Mouse (Mus musculus) neutrophil, adult 5-6 weeks (primary cell): ENCODE measurements around the gene Abca4. TPM values are rescaled to one million over a fixed set of nuclear protein-coding genes. Genes with fewer than 3 reads are reported as not detected.

Source experiments
- ATAC-seq: fragments of 151-379, 151-347 bp; 2 replicates; pipeline ENCODE4 v1.8.0; 2017; ENCODE audit warnings: mild to moderate bottlenecking, moderate TSS enrichment; ENCODE audit not compliant: insufficient number of reproducible peaks, poor library complexity, low FRiP score, severe bottlenecking; ENCODE audit errors: extremely low read depth
- total RNA-seq: library from RNA; stranded (forward); fragments of 200-1000 nt; gene quantifications from 2 replicates; pipeline ENCODE4 v1.2.3, GENCODE M21; 2017

Gene Abca4
- total RNA-seq, 1 experiment from 2014 or later, result not detected

DNA sequence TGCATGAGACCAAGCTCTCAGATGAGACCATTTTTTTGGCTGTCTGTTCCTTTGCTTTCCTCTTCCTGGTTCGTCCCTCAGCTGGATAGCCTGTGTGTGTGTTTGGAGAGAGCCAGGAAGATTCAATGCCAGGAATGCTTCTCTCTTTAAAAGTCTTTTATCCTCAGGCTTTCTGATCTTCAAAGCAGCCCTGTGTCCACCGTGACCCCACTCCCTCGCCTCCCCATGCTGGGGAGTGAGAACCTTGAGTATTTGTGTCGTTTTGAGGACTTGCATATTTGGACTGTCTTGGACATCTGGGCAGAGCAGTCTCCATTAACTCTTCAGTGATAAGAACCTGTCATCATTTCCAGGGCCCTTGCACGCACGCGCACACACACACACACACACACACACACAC lies 57.8 kb downstream of the Abca4 start:
- no peak for ATAC-seq

DNA sequence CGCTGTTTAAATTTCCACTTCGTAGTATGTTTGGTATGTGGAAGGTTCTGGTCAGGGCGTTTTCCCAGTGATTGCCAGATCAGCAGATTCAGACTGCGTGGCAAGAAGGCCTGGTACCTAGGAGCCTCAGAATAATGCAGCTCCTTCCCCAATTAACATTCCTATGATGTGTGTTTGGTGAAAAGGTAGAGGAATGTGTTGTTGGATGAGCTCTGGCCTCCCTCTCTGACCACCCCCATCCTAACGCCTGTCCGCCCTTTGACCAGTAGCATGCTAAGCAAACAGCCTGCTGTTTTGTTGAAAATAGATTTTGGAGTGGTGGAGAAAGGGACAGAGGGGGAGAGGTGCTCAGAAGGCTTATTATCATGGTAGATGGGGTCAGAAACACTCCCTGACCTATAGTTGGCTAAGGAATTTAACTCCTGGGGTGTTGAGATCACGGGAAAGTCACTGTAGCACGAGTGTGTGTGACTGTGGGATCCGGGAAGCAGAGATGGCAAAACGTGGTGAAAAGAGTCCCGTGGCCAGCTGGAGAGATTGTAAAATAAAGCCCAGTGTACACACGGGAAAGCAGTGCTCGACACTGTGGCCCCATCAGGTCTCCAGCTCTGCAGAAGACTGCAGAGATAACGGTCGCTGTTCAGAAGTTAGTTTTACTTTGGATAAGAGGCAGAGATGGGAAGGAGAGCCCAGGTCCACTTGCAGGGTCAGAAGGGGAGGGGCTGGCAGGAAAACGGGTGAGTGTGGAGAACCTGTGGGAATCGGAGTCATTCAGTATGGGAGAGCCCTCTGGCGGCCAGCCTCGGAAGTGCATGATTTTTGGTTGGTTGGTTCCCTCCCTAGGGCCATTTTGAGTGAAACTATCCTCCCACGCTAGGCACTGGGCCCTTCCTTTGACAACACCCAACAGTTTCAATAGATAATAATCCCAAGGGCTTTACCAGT lies 59.9 kb downstream of the Abca4 start:
- ATAC-seq, result peak; percentile 37; the same call in 1 of the 2 replicates

DNA sequence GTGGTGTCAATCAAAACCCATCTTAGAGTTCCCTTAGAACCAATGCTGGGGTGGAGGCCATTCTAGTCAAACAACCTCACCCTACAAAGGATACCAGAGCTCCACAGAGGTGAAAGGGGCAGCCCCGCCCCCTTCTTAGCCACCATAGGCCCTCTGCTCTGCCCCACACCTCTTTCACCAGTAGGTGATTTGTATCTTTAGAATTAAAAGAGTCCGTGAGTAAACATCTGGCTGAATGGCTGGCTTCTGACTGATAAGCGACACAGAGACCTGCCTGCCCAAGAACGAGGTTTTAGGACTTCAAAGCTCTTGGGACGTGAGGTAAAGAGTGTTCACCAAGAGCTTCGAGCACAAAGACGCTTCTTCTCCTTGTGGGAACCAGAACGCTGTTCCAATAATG lies 62.7 kb downstream of the Abca4 start:
- no peak for ATAC-seq

DNA sequence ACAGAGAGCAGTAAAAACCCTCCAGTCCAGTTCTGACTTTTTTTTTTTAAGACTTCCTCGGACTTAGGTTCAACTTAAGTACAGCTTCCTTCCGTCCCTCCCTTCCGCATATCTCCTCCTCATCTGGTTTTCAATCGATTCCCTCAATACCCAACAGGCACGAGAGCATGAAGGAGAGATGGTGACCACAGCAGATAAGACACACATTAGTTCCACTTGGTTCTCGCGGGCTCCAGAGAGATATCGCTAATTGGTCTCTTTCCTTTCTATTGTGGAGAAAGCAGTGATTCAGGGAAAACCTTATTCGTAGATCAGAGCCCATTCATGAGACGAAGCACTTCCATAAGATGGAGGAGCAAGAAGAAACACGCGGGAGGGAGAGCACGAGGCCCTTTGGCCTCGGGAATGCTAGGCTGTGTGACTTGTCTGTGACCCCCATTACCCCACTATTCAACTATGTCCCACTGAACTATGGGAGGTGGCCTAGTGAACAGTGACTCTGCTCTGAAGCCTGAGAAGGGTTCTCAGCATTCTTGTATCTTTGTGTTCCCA lies 63.5 kb downstream of the Abca4 start:
- ATAC-seq, result no peak

DNA sequence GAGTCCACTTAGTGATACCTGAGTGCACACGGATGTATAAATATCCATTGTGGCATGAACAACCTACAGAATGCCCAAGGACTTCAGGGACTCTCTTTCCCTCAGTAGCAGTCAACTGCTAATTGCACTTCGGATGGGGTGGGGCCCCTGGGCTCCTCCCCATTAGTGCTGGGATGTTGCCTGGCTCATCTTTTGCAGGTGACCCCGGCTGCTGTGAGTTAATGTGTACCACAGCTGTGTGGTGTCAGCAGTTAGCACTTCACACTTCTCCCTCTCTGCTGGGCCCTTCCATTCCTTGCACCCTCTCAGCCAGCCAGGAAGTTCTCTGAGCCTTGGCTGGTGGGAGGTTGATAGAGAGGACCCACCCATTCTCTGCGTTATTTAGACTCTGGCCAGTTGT lies 65.2 kb downstream of the Abca4 start:
- no peak for ATAC-seq

DNA sequence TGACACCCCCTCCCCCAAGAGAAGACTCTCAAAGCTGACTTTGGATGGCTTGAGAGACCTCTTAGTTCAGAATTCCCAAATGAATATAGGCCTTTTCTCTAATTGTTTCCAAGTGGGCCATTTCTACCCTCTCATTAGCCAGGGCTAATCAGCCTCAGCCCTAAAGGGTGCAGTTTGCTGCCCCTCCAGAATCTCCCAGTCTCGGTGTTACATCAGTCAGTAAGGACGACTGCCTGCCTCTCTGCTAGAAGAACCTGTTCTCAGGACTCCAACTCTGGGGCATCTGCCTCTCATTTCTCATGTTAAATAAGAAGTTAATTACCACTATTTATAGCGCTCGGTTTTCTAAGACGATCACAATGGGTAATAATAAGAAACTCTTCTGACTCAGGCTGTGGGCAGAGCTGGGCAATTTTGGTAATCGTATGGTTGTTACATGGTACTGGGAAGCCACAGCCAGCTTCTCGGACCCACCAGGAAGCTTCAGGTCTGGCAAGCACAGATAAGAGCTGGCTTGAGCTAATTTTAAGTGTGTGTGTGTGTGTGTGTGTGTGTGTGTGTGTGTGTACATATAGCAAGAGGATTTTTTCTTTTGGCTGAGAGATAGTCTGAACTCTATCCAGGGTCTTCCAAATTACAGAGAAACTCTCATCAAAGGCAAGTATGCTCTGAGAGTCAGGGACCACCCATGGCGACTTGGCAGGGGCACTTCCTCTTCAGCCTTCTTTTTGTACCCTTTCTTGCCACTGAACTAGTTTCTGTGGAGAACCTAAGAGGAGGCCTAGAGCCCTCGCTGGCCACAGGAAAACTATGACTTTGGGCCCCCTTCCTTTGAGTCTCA lies 67.1 kb downstream of the Abca4 start:
- ATAC-seq, result no peak

DNA sequence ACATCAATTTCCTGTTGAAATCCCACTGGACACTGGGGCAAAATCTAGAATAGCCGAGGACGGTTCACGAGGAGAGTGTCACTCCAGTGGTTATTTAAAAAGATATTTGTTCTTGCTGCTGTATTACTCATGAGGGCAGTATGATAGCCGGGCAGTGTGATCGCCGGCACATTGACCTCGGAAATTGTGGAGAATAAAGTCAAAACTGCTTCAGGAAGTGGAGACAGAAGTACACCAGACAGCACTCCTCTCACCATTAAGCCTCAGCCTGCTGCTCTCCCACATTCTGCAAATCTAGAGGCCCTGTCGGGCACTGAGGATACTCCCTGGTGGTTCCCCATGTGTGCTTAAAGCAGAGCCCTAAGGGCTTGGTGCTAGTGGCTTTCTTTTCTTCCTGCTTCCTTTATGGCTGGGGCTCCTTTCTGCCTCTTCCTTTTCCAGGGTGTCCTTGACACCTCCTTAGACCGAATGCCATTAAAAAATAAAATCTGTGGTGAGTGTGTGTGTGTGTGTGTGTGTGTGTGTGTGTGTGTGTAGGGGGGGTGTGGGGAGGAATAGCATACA lies 74.5 kb downstream of the Abca4 start:
- no peak for ATAC-seq

DNA sequence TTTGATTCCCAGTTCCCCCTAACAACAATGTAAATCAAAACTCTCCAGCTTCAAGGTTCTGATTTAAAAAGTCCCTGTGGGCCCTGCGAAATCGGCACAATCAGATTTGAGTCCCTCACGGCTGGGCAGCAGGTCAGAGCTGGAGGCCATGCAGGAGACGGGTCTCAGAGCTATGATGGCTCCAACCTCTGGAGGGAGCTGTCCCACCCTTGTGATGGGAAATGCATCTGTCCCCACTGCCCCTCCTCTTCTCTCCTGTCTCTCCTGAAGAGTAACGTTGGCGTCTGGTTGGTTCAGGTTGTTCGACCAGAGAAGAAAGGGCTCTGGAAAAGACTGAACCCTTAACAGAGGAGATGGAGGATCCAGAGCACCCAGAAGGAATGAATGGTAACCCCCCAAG lies 75.5 kb downstream of the Abca4 start:
- ATAC-seq, result no peak

DNA sequence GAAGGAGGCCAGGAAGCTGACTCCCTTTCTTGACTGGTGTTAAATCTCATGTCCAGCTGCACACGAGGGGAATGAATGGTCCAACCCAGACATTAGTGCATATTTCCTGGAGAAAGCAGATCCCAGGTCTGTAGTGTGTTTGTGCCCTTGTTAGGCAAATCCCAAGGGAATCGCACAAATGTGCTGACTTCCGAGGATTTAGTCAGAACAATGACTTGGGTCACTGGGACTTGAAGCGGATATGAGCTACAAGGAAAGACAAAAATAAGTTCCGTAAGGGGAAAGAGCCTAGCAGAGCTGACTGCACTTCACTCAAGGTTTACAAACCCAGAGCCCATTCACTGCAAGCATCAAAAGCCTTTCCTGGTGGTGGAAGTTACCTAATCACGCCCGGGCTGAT lies 76.0 kb downstream of the Abca4 start:
- ATAC-seq, result no peak

DNA sequence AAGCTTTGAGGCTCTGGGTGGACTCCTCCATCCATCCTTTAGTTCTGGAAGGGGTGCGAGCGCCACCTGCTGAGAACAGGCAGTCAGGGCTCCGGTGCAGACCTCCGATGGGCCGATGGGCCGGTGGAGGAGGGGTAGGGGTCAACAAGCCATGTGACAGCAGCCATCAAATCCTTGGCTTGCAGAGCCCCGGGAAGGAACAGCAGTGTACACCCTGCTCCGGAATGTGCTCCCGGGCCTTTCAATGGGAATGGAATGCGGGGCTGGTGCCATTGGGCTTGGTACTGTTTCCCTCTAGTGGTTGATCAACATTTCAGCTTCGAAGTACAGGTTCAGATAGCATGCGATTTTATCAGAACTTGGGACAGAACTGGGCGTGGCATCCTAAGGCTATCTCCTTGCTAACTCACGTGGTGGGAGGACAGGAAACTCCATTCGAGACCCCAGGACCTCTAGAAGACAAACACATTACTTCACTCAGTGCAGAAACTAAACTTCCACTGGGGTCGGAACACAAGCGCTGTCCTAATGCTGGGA lies 78.0 kb downstream of the Abca4 start:
- ATAC-seq, result no peak

DNA sequence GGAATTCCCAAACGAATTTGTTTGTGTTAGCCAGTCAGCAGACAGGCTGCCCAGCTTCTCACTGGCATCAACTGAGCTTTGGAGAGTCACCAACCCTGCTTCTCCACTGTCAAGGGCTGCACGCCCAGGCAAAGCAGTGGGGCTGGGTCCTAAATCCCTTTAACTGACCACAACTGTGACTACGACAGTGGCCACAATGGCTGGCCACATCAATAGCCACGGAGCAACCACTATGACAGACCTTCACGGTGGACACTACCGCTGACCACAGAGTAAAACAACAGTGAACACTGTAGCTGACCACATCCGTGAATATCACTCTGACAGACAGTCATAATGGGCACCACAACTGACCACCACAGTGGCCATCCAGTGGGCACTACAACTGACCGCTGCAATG lies 78.6 kb downstream of the Abca4 start:
- no peak for ATAC-seq

DNA sequence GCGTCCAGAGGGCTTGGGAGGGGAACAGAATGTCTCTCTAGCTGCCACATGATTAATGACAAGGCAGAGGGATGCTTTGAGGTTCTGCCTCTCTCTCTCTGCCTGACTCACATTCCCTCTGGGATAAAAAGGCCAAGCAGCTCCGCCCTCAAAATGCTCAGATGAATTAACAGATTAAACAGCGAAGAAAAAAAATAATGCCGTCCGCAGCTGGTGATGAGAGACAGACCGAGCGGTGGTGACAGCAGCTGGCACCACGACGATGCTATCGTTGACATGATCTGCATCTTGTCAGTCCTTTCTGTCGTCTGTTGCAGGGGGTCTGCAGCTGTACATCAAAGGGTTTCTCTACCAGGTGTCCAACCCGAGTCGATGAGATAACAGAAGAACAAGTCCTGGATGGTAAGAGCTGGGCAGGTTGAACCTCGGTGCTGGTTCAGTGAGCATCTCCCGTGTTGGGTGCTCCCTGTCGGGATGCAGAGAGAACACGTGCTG lies 84.8 kb downstream of the Abca4 start:
- no peak for ATAC-seq

DNA sequence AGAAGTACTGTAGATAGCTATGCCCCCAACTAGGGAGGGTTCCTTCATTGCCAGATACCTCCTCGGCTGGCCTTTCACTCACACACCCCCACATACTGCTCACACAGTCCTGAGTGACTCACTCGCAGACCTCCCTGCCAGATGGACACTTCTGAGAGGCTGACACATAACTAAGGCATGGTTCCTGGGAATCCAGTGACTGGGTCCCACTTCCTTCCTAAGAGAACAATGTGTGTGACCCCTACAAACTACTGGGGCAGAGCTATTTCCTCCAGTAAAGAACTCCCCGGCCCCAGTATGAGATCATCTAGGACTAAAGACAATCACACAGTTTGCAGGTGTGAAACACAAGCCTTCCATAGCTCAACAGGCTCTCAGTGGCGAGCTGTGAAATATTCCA lies 86.5 kb downstream of the Abca4 start:
- no peak for ATAC-seq

DNA sequence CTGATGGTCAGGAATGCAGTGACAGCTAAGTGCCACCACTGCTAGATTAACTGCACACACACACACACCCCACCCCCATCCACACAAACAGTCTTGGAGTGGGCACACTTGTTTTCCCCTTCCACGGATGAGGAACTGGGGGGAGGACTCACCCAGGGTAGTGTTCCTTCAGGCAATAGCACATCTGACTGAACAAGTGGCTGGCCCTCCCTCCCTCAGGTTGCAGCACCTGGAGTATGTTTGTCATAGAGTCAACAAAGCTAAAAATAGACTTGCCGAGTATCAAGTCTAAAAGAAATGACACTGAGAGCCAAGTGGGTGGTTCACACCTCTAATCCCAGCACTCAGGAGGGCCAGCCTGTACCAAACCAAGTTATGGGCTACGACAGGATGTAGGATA lies 87.4 kb downstream of the Abca4 start:
- ATAC-seq, result no peak

DNA sequence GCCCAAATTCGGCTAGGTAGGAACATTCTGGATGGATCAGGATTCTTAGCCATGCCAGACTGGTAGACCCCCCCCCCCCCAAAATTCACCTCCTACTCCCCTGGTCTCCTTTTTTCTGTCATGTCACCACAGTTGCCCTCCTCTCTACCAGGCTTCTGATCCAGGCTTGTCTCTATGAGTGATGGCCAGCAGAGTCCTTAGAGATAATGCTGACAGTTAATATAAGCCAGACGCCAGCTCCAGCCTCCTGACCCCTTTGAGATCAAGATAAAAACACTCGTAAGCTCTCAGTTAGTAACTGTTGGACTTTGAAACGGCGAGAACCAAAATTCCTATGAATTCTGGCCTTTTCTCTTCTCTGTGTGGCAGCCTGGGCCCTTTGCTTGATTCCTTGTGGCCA lies 89.0 kb downstream of the Abca4 start:
- ATAC-seq, result no peak

DNA sequence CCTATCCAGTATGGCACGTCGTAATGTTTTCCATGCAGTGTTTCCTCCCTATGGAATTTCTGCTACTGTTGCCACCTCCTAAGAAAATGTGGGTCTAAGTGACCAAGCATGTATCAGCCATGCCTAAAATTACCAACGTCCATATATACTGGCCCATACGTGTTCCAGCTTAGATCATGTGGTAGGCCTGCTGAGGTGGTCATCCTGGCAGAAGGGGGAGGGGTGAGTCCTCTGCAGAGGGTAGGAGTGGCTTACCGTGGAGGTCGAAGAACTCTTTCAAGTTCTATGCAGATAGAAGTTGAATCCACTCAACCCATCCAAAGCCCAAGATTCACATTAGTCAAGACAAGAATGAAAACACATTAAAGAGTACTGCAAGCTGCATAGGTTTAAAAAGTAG lies 89.6 kb downstream of the Abca4 start:
- ATAC-seq, result no peak

DNA sequence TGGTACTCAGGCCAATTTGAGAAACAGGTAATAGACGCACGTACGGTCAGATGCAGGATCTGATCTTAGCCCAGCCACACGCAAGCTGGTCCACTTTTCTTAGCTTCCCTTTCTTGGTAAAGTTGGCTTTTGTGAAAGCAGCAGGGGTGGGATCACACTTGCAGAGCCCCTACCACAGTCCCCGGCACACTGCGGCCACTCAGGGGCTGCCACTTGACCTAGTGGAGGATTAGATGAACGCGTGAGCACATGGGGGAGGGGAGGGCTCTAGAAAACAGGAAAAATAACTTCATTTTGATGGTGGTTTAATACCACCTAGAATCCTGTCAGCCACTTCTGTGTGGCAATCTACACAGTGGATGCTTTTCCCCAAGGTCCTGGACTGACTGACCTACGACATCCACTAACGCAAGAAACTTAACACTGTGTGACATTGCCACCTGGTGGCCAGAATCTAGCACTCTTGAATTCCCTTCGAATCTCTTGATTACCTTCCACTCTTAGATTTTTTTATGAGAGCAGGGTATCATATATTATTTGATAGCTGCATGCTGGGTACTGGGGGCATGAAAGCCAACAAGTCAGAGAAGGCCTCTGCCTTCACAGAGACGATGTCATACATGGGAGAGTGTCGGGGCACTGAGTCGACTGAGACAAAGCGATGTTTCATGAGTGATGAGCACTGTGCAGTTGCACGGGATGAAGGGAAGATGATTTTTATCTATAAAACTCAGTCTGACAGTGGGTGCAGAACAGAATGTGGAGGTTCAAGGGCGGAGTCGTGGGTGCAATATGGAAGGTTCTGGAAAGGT lies 96.6 kb downstream of the Abca4 start:
- ATAC-seq, result no peak

DNA sequence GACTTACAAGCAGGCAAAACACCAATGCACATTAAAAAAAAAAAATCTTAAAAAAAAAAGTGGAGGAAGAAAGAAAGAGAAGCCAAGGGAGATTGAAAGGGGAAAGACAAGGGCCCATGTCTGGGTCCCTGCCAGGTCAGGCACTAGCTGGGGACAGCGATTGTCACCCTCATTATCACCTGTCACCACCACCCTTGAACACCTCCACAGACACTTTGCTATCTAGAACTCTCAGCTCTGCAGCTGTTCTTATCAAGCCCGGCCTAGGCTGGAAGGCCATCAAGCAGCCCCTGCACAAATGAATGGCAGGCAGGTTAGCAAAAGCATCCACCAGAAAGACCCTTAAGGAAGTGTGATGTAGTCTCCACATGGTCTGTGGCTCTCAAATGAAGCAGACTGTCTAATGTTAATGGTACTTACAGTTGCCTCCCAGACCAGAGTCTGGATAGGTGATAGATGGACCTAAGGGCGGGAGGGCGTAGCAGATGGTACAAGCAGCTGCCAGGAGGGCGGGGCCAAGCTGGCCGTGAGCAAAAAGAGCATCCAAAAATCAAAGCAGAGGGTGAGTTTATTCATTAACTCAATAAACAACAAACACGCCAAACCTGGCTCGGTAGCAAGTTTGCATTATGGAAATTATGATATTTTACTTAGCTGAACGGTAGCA lies 98.1 kb downstream of the Abca4 start:
- ATAC-seq, result no peak
